In genomic region chr2:93030101-93030500, GRCm38 (mm10) we compare ENCODE assay signal across 13 mouse cellular contexts. TPM values are rescaled to one million over a fixed set of nuclear protein-coding genes. Genes with fewer than 3 reads are reported as not detected.
DNase-seq lines count a peak whose midpoint lies in the region; ATAC-seq and TF ChIP-seq lines count a peak whose summit lies in the region.
"Had no signal": no experiment of that assay in that cellular context is flagged by ENCODE, and none has a peak within 500 bp of the region (broad histone marks: within the 10 kb centered on the region; RNA-seq: fewer than 3 reads in every experiment).

No protein-coding gene starts in this region.

- in situ Hi-C loops in Patski (cut with MboI; ENCODE audit: low pct_unique_long_range_greater_than_20kb): no loop called here

- H3K36me3 ChIP-seq in hindbrain, embryonic 13.5 days: no peaks in the 10 kb centered on the region
- no peaks in the 10 kb centered on the region for H3K36me3 ChIP-seq in hindbrain, embryonic 14.5 days (replicated peaks; ENCODE audit: control insufficient read depth, insufficient read depth)
- no peaks in the 10 kb centered on the region for H3K36me3 ChIP-seq in heart, embryonic 16.5 days (ENCODE audit: control insufficient read depth, insufficient read depth)
- H3K36me3 ChIP-seq: lung, embryonic 15.5 days; midbrain, embryonic 15.5 days had no signal

- no peaks in the 10 kb centered on the region for H3K9me3 ChIP-seq in hindbrain, embryonic 13.5 days
- H3K9me3 ChIP-seq in hindbrain, embryonic 14.5 days (ENCODE audit: control insufficient read depth, low read length): no peaks in the 10 kb centered on the region
- H3K9me3 ChIP-seq in heart, embryonic 16.5 days (replicated peaks; ENCODE audit: control insufficient read depth, low read length): no peaks in the 10 kb centered on the region
- H3K9me3 ChIP-seq: G1E; limb, embryonic 12.5 days; lung, embryonic 15.5 days; midbrain, embryonic 15.5 days had no signal

- H3K27me3 ChIP-seq in hindbrain, embryonic 13.5 days: no peaks in the 10 kb centered on the region
- H3K27me3 ChIP-seq in hindbrain, embryonic 14.5 days (ENCODE audit: control insufficient read depth, insufficient read depth, low read length): no peaks in the 10 kb centered on the region
- no peaks in the 10 kb centered on the region for H3K27me3 ChIP-seq in Patski
- no peaks in the 10 kb centered on the region for H3K27me3 ChIP-seq in cerebellum, adult 2 months (ENCODE audit: control insufficient read depth, insufficient read depth, low read length)
- H3K27me3 ChIP-seq in heart, embryonic 16.5 days (ENCODE audit: control insufficient read depth, insufficient read depth, low read length): no peaks in the 10 kb centered on the region
- H3K27me3 ChIP-seq: limb, embryonic 12.5 days; lung, embryonic 15.5 days; midbrain, embryonic 15.5 days had no signal

- CTCF ChIA-PET in Patski (lab: Charles Lee): no interaction called here

- 0 out of 2 replicates have a peak overlapping the region, but pooled peaks have one; percentile 15 for H3K9ac ChIP-seq in hindbrain, embryonic 13.5 days
- H3K9ac ChIP-seq in hindbrain, embryonic 14.5 days: no peak overlapping the region
- 0 out of 2 replicates have a peak overlapping the region, but pooled peaks have one; percentile 6 for H3K9ac ChIP-seq in heart, embryonic 16.5 days (ENCODE audit: low read length)
- H3K9ac ChIP-seq: limb, embryonic 12.5 days; lung, embryonic 15.5 days; midbrain, embryonic 15.5 days had no signal

- no peak overlapping the region for H3K27ac ChIP-seq in hindbrain, embryonic 13.5 days
- H3K27ac ChIP-seq in hindbrain, embryonic 14.5 days: no peak overlapping the region
- H3K27ac ChIP-seq in cerebellum, adult 2 months (ENCODE audit: insufficient read depth, low read length): peak overlapping the region; percentile 9; the same call in 1 of the 2 replicates
- peak overlapping the region; percentile 69 for H3K27ac ChIP-seq in heart, embryonic 16.5 days (ENCODE audit: low read length)
- H3K27ac ChIP-seq: limb, embryonic 12.5 days had no signal

- intact Hi-C loops in left cerebral cortex, postnatal 10 days (cut with DNase I): no loop called here

- no peak for TF ChIP-seq CTCF in Patski (IDR thresholded peaks at IDR 0.05)
- TF ChIP-seq CTCF in cerebellum, adult 2 months (IDR thresholded peaks at IDR 0.05; ENCODE audit: borderline replicate concordance, insufficient read depth, low read depth, low read length): no peak

- no peak overlapping the region for H3K4me2 ChIP-seq in hindbrain, embryonic 13.5 days
- H3K4me2 ChIP-seq in hindbrain, embryonic 14.5 days (replicated peaks): no peak overlapping the region
- H3K4me2 ChIP-seq in heart, embryonic 16.5 days (ENCODE audit: low read depth, low read length): peak overlapping the region; percentile 29; the same call in 1 of the 2 replicates
- H3K4me2 ChIP-seq: limb, embryonic 12.5 days; midbrain, embryonic 15.5 days had no signal

- POLR2A ChIA-PET in Patski (lab: Charles Lee): interaction anchor here (0.6 kb wide), 1 partner anchor 16 kb away, joined by 3 read pairs; the partner anchor contains the start of gene Prdm11

- TF ChIP-seq POLR2A in cerebellum, adult 2 months (IDR thresholded peaks at IDR 0.05; ENCODE audit: borderline replicate concordance, insufficient read depth, low read length): no peak

- H3K4me3 ChIP-seq in hindbrain, embryonic 13.5 days: no peak overlapping the region
- H3K4me3 ChIP-seq in hindbrain, embryonic 14.5 days (replicated peaks; ENCODE audit: low read length): no peak overlapping the region
- no peak overlapping the region for H3K4me3 ChIP-seq in cerebellum, adult 2 months (replicated peaks; ENCODE audit: insufficient read depth, low read depth, low read length)
- no peak overlapping the region for H3K4me3 ChIP-seq in heart, embryonic 16.5 days (ENCODE audit: low read length)
- H3K4me3 ChIP-seq: limb, embryonic 12.5 days; midbrain, embryonic 15.5 days had no signal

- peaks cover 42% of the 10 kb centered on the region for H3K4me1 ChIP-seq in hindbrain, embryonic 13.5 days (replicated peaks)
- H3K4me1 ChIP-seq in hindbrain, embryonic 14.5 days (replicated peaks; ENCODE audit: control insufficient read depth, insufficient read depth, low read length): peaks cover 25% of the 10 kb centered on the region
- H3K4me1 ChIP-seq in cerebellum, adult 2 months (ENCODE audit: control insufficient read depth, insufficient read depth, low read length): peaks cover 54% of the 10 kb centered on the region
- peaks cover 68% of the 10 kb centered on the region for H3K4me1 ChIP-seq in heart, embryonic 16.5 days (ENCODE audit: control insufficient read depth, insufficient read depth, low read length)

- WGBS in hindbrain, embryonic 13.5 days: 63% methylated on average over 6 of the region's 6 CpGs
- 55% methylated on average over 6 of the region's 6 CpGs for WGBS in hindbrain, embryonic 14.5 days
- 3% methylated on average over 6 of the region's 6 CpGs for WGBS in cerebellum, adult 2 months
- WGBS in heart, embryonic 16.5 days: 45% methylated on average over 6 of the region's 6 CpGs

- no peak for ATAC-seq in hindbrain, embryonic 13.5 days (ENCODE audit: low FRiP score)
- ATAC-seq in hindbrain, embryonic 14.5 days (ENCODE audit: low FRiP score): no peak
- peak; percentile 37 for ATAC-seq in Patski
- peak; percentile 38 for ATAC-seq in heart, embryonic 16.5 days (replicated peaks; ENCODE audit: extremely low read depth, insufficient read depth, low FRiP score)
- ATAC-seq in inflammation-experienced regulatory T-cells, adult 6 months: no peak
- ATAC-seq: midbrain, embryonic 15.5 days had no signal

- DNase-seq in hindbrain, embryonic 14.5 days (ENCODE audit: low spot score): no peak
- DNase-seq in Patski (ENCODE audit: low read depth, low spot score): peak; percentile 34
- DNase-seq in cerebellum, adult 2 months: peak; percentile 74 to 87
- DNase-seq in urinary bladder, postnatal 14 days (ENCODE audit: low spot score): no peak
- no peak for DNase-seq in left cerebral cortex, postnatal 10 days (ENCODE audit: extremely low spot score in 1 of 2, low spot score in 2 of 2)
- DNase-seq: thymus, postnatal 14 days had no signal

RNA-seq across cellular contexts. Expression of gene Prdm11, which starts 15.9 kb away (rescaled TPM):
- polyA plus RNA-seq in hindbrain, embryonic 13.5 days (2015; fragmentation: Nextera tagmentation; extraction: Ambion mirVana): 1.8 and 1.9 TPM in 2 replicates
- polyA plus RNA-seq in hindbrain, embryonic 14.5 days (2014; fragmentation: Nextera tagmentation; extraction: Ambion mirVana): 1.8 and 2.5 TPM in 2 replicates
- polyA plus RNA-seq in Patski (2021): 4.8 TPM
- 10.3 and 11.3 TPM in 2 replicates for polyA plus RNA-seq in cerebellum, adult 2 months (2012; rRNA removed)
- 3.7 and 3.9 TPM in 2 replicates for polyA plus RNA-seq in heart, embryonic 16.5 days (2015; fragmentation: Nextera tagmentation; extraction: Ambion mirVana)
- 10 to 100 TPM; 23.2 to 28.4 TPM for total RNA-seq in left cerebral cortex, postnatal 10 days (2021)
- 1 to 10 TPM; 1.1 to 2.8 (median 2.0) TPM for polyA plus RNA-seq in inflammation-experienced regulatory T-cells, adult 6 months (2017; shearing (Covaris generic))

Comparison
In these comparisons a context has a peak if more than half of its experiments do, and no peak if none do; other contexts are left out.
1. ATAC-seq: peak in Patski (single experiment) and heart, embryonic 16.5 days (single experiment); none in hindbrain, embryonic 13.5 days (single experiment), hindbrain, embryonic 14.5 days (single experiment) and inflammation-experienced regulatory T-cells, adult 6 months (single experiment).
2. H3K27ac ChIP-seq: peak in cerebellum, adult 2 months (single experiment) and heart, embryonic 16.5 days (single experiment); none in hindbrain, embryonic 13.5 days (single experiment) and hindbrain, embryonic 14.5 days (single experiment).
3. DNase-seq: peak in Patski (single experiment) and cerebellum, adult 2 months (2 of 2); none in hindbrain, embryonic 14.5 days (single experiment), urinary bladder, postnatal 14 days (single experiment) and left cerebral cortex, postnatal 10 days (0 of 2).